Mouse (Mus musculus) T-helper 2 cell (primary cell): ENCODE measurements around the gene Tmem45a2.
"Not testable (repeated sequence)": the region's sequence is repeated elsewhere in the genome, so short reads cannot be mapped to it uniquely, and the experiment has no call there.

Source experiments
- in situ Hi-C: fragments of 300-600 bp; cut with MboI, MseI; formaldehyde crosslinking; loops from one replicate; pipeline ENCODE4 v1.15.1; 2025; ENCODE audit warnings: high pct_unique_total_duplicates

Tmem45a2 gene

DNA sequence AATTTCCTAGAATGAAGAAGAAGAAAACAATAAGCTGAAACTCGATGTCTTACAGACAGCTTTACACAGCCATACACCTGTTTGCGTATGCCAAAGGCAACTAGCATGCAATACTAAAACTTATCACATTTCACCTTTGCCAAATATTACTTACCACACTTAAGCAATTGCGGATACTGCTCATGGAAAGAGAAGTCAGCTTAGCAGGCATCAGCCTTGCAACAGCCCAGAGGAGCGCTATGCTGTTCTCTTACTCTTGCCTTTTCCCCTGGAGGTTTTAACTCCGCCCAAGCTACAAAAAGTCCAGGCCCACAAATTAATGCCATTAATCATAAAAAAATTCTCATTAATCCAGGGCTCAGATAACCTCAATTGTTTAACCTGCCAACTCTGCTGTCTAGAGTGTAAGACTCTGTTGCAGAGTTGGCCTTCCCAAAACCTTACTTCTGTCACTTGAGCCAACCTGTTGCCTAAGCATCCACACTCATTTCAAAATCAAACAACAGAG, at the start of gene Tmem45a2:
Tmem45a2 (minus strand) TSS at position 241 of the 508 bp plus-strand sequence.
- in situ Hi-C loops = no loop called here

DNA sequence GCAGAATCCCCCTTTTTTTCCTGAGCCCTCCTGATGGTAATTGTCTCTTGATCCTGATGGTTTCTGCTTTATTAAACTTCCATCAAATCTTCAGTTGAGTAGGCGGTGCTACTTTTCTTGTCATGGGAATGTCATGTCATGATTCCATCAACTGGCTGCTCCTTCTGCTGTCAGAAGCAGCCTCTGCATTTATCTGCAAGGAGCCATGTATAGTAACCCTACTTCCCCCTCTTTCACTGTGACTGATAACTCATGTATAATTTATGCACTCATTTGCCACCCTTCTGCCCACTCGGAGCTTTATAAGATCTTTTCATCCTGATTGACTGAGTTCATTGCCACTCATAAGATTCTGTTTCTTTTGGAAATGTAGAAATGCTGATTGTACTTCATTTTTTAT, 46.4 kb upstream of the Tmem45a2 start:
- in situ Hi-C loops = loop anchor here (10.0 kb wide), 1 partner anchor 1153 kb away; the partner anchor contains the start of gene Rpl24

DNA sequence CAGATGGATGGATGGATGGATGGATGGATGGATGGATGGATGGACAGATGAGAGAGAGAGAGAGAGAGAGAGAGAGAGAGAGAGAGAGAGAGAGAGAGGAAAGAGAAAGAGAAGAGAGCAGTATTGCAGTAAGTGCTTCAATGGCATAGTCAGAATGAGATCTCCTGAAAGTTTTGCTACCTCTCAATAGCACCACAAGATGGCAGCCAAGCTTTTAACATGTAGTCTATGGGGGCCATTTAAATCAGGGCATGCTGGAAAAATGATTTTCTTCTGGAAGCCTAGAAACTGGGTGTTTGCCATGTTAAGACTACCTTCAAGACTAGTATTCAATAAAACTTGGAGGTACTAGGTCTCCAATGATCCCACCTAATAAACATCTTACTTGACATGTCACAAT, 44.9 kb upstream of the Tmem45a2 start:
- in situ Hi-C loops = loop anchor here (10.0 kb wide), 1 partner anchor 1151 kb away; the partner anchor contains the start of gene Rpl24

DNA sequence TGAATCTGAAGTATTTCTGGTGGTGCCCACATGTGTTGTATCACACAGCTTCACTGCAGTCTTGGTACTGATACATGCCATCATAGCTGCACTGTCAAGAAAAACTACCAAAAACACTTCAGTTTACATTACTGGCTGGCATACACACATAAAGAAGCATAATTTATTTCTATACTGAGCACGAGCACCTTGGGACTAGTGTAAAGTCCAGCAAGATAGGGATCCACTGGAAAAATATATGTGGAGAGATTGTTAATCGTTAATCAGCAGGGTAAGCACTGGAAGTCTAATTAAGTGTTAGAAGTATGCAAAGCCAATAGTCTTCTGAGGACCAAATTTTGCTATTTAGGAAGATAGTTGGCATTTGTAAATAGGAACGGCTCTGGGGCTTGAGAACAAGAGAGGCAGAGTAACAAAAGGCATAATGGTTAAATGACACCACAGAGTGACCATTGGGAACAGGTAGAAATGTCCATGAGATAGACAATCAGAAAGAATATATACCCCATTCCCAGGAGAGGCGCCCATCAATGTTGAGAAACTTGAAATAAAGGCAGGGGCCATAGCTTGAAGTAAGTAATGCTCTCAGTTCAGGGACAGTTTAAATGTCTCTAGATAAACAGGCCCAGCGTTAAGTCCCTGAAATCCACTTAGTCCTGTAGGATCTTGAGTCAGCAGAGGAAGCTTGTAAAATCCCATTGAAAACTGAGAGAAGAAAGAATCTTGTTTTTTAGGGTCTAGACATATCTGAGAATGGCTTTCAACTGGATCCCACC, 35.2 kb upstream of the Tmem45a2 start:
- in situ Hi-C loops = no loop called here

DNA sequence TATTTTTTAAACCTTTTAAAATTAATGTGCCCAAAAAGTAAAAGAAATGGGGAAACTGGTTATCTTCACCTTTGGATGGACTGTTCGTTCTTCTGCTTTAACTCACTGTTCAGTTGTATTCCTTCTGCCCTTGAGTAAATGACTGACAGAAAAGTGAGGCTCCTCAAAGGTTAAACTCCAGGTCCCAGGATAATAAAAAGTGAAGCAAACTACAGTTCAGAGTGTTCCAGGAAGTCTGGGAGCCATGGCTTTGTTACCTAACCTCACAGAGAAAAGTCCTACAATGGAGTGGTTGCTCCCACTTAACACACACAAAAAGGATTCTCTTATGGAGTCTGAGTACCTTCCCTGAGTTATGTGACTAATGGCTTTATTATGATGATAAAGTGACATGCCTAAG, 30.0 kb upstream of the Tmem45a2 start:
- in situ Hi-C loops = no loop called here

DNA sequence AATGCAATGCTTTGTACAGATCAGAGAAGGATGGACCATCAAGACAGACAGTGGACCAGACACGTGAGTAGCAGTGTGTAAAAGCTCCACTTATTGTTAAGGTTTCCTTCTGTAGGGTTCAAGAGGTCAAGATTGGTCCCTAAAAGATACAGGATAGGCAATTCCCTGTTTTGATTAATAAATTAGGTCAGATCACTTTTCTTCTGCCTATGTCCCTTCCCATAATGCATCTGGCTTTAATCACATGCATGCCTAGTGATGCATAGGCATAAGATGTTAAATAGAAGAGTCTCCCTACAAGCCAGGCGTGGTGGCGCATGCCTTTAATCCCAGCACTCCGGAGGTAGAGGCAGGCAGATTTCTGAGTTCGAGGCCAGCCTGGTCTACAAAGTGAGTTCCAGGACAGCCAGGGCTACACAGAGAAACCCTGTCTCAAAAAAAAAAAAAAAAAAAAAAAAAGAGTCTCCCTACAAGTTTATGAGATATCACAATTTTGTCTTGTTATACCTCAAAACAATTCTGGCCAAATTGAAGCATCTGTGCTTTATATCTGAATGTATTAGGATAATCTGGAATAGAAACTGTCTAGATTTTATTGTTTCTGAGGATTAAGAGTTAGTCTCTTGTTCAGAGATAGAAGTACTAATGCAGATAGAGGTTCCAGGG, 28.5 kb upstream of the Tmem45a2 start:
- in situ Hi-C loops = loop anchor here (10.0 kb wide), 1 partner anchor 315 kb away; no protein-coding TSS in a partner anchor

DNA sequence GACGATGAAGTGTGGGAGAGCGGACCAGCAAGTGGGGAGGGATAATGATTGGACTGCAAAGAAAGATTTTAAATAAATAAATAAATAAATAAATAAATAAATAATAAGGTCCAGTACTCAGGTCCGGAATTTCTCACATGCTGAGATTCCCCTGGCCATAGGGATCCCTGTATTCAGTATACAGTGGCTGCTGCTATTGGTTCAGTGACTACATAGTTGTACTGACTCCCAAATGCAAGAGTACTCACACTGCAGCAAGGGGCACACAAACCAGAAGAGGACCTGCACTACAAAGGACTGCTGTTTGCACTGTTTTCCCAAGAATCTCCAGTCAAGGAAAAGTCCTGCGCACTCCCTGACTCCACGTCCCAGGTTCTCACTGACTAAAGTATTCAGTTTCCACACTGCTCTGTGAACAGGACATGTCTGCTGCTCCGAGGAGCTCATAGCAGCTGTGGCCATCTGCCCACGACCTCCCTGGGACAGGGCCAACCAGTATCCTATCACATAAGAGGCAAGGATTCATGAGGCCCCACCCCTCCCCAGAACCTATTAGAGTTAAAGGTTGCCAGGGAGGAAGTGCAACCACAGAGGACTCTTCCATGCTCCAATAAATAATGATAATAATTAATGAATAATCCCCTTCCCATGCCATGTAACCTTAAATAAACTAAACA, 27.4 kb upstream of the Tmem45a2 start:
- in situ Hi-C loops = loop anchor here (10.0 kb wide), 1 partner anchor 314 kb away; no protein-coding TSS in a partner anchor

DNA sequence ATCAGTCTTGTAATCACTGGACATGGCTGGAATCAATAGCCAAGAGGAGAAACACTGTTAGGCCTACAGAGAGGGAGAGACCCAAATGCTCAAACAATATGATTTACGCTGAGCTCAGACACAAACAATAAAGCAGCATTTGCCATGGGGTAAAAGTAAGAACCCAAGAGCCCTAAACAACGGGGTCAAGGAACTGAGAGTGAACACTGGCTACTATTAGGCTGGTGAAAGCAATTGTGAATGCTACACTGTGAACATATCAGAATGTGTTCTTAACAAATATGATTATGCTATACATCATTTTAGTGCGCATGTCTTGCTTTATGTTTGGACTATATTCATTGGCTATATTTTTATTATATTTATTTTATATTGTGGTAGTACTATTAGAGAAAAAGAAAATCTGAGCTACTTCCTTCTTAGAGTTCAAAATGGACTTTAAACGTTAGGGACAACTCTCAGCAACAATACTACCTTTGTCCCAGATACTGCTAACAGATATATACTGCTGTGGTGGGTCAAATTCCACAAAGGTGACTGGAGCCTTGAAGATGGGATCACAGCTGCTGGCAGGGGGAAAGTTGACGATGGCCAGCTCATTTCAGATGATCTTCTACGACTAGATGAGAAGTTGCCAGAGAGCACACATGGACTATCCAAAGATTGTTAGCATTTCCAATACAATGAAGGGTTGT, 21.9 kb upstream of the Tmem45a2 start:
- in situ Hi-C loops = loop anchor here (10.0 kb wide), 1 partner anchor 308 kb away; no protein-coding TSS in a partner anchor

DNA sequence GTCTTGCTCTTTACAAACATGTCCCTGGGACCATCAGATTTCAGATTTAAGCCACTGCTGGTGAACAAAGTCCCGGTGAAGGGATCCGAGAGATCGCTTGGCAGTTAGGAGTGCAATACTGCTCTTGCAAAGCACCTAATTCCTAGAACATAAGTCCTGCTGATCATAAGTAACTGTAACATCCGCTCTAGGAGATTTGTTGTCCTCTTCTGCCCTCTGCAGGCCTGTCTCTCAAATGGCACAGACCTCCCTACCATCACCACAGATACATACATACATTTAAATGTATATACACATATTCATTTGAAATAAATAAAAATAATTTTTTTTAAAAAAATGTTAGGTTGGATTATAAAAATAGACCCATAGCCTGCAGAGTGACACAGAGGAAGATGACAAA, 21.3 kb upstream of the Tmem45a2 start:
- in situ Hi-C loops = loop anchor here (10.0 kb wide), 1 partner anchor 308 kb away; no protein-coding TSS in a partner anchor

DNA sequence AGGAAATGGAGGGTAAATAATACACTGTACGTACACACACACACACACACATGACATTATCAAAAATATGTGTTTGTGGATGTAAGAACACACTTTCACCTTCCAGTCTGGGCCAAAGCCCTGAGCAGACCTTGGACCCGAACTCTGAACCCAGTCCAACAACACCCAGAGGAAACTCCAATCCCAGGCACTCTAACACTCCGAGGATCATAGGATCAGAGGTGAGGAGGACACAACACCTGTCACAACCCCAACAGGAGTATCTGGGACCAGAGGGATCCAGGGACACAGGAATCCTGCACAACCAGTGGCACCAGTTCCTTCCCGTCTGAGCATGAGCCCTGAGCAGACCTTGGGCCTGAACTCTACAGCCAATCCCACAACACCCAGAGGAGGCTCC, 8.4 kb upstream of the Tmem45a2 start:
- in situ Hi-C loops = no loop called here

DNA sequence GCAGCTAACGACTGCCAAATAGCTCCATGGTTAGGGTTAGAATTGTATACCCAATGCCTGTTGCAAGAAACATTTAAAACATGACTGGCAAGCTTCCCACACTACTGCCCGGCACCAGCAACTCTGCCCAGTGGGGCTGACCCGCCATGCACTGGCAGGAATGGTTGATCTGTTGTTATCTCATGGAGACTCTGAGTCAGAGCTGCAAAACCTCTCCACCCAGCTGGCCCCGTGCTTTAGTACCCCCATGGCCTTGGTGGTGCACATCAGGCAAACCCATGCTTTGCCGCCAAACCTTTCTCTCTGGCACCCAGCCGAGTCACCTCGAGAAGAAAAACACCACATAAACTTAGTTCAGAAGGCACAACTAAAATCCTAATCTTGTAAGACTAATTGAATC, 4.8 kb upstream of the Tmem45a2 start:
- in situ Hi-C loops = no loop called here

DNA sequence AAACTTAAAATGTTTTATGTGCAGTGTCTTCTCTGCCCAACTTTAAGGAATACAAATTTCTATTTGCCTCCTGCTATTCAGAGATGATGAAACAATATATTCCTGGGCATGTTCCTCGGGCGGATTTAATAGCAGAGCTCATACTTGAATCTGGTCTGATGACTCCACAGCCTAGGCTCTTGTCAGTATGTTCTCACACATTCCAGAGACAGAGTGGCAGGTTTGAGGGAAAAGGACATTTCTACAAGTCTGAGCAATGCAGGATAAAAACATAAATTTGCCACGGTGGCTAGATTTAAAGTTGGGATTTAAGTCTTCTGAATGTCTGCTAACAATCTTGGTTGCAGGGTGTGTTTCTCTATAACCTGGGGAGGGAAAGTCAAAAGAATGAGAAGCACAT, 9.1 kb downstream of the Tmem45a2 start:
- in situ Hi-C loops = no loop called here

DNA sequence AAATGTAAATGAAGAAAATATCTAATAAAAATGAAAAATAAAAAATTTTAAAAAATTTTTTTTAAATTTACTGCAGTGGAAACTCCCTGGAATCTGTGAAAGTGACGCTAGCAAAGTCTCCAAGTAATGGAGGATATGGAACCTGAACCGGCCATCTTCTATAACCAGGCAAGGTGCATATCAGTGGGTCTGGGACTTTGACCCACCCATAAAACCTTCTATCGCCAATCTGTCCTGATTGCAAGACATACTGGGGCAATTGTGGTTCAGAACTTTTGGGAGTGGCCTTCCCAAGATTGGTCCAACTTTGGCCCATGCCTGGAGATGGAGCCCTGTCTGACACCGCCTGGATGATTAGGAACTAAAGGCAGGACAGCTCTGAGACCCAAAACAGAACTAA, 14.2 kb downstream of the Tmem45a2 start:
- in situ Hi-C loops = no loop called here

DNA sequence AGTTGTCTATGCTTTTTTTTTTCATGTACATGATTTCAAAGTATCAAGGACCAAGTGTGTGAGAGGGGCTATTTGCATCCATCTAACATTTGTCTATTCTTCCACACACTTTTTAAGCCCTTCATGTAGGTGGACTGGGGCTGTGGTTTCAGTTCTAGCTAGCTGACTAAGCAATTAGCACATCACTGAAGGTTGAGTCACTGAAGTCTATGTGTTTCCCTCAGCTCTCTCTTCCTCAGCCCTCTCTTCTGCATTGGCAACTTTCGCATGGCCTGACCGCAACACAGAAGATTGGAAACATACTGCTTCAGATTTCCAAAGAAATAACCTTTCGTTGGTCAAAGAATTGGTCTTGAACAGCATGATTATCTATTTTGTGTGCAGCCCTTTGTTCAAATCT, 21.2 kb downstream of the Tmem45a2 start:
- in situ Hi-C loops = no loop called here

DNA sequence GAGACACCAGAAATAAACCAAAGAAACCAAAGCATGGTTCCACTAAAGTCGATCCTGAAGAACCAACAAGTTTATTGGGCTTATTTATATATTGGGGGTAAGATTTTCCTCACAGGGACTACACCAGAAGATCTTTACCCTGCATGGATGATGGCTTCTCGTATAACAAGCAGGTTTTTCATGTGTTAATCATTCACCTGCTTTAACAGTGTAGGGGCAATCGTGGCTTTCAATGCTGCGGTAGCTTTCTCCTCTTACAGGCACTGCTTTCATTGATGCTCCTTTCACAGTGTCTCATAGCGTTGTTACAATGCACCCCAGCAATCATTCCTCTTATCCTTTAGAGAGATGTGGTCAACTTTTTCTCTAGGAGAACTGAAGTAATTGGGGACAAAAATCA, 32.6 kb downstream of the Tmem45a2 start:
- in situ Hi-C loops = no loop called here

DNA sequence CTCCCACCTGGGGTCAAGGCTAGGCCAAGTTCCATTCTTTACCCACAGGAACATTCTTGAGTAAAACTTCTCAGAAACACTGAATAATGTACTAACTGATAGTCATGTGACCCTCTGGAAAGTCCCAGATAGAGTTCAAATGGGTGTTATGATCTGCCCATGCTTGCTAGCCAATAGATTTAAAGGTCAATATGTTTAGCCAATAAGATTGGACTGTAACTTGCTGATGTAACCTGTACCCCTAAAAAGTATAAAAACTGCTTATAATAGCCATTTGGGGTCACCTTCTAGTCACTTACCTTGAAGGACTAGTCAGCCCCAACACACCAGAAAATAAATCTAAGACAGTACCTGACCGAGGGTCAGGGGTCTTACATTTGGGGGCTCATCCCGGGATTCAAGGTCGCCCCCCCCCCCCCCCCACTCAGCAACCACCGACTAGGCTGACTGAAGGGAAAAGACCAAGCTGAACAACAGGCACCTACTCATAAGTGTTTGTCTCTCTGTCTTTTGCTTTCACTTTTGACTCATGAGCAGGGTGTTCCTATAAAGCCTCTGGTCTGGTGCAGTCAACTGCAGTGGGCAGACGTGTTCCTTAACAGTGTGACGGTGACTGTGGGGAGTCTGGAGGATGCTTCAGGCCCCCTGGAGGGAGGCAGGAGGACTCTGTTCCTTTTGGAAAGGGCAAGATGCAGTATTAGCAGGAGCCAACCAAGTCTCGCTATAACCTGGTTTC, 40.9 kb downstream of the Tmem45a2 start:
- in situ Hi-C loops = no loop called here

DNA sequence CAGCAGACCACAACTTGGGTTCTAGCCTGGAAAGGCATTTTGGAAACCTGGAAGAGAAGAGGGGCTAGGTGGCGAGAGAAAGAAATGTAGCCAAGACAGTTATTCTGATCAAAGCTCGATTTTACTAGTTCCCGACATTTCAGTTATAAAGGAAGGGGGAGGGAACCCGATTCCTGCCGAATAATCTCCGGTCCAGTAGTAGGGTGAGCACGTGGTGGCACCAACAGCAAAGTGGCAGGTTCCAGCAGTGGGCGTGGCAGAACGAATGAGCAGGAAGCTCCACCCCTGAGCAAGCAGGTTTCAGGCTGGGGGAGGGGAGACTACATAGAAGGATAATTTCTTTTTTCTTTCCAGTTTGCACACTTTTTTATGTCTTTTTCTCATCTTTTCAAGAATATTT, 72.9 kb downstream of the Tmem45a2 start:
- in situ Hi-C loops = not testable (repeated sequence)
